Mouse (Mus musculus): ENCODE measurements around the gene Mtus2.

GRCm38 (mm10) chr5:148348153-148348552, 391.0 kb downstream of the Mtus2 start:
- no peak for TF ChIP-seq CTCF (IDR thresholded peaks at IDR 0.05; ENCODE audit: borderline replicate concordance, control insufficient read depth, extremely low read depth, insufficient read depth, low read length, poor library complexity)
- no peak for TF ChIP-seq POLR2A (IDR thresholded peaks at IDR 0.05; ENCODE audit: control insufficient read depth, extremely low read depth, insufficient read depth, low read length, poor library complexity)
